Mouse (Mus musculus) splenic B cell, adult 2 months (primary cell): ENCODE data around the gene Pdxp.

Source experiments
- DNase-seq: peaks from one replicate; pipeline ENCODE4 v3.0.0-alpha.2; 2011; ENCODE audit warnings: low read depth, low spot score
- H3K27me3 ChIP-seq: 2 replicates; pipeline ENCODE4 v1.6.1; 2012; ENCODE audit warnings: mild to moderate bottlenecking, low read length, moderate library complexity, mixed read lengths; ENCODE audit not compliant: control insufficient read depth, poor library complexity, insufficient read depth, severe bottlenecking
- H3K36me3 ChIP-seq: 2 replicates; pipeline ENCODE4 v1.6.1; 2012; ENCODE audit warnings: mild to moderate bottlenecking, low read length, moderate library complexity, mixed read lengths; ENCODE audit not compliant: control insufficient read depth, poor library complexity, insufficient read depth, severe bottlenecking

The Pdxp gene

GRCm38 (mm10) chr15:78957021-78957420 lies 43.3 kb downstream of the Pdxp start:
- no peak for DNase-seq
- Histone ChIP-seq H3K27me3 (no peaks in the 10 kb centered on the region), H3K36me3 (no peaks in the 10 kb centered on the region)

- Histone ChIP-seq H3K27me3 (no peaks in the 10 kb centered on the region), H3K36me3 (no peaks in the 10 kb centered on the region)
- DNase-seq, result no peak
Observed at GRCm38 (mm10) chr15:78959537-78959936, 45.8 kb downstream of the Pdxp start.

- H3K36me3 ChIP-seq, result no peaks in the 10 kb centered on the region
- DNase-seq, result no peak
- H3K27me3 ChIP-seq, result no peaks in the 10 kb centered on the region
Observed at GRCm38 (mm10) chr15:78960088-78960487, 46.4 kb downstream of the Pdxp start.

GRCm38 (mm10) chr15:78962885-78963284 lies 49.2 kb downstream of the Pdxp start:
- no peaks in the 10 kb centered on the region for H3K27me3 ChIP-seq
- H3K36me3 ChIP-seq, result no peaks in the 10 kb centered on the region
- DNase-seq, result peak; percentile 75
